Mouse (Mus musculus) cerebellum, adult (tissue): ENCODE data around the gene Phf24.
A peak's percentile ranks its signal among the peaks of the same experiment; 100 is the strongest.

Source experiments
- ATAC-seq: cut with Nextera tagmentation; 2 replicates; pipeline ENCODE4 v1.9.2; 2017; ENCODE audit warnings: mild to moderate bottlenecking, moderate library complexity, mixed read lengths; ENCODE audit not compliant: insufficient number of reproducible peaks, low FRiP score, low TSS enrichment

Phf24 gene

GRCm38 (mm10) chr4:42904523-42904922, 11.9 kb upstream of the Phf24 start:
- ATAC-seq: no peak

DNA sequence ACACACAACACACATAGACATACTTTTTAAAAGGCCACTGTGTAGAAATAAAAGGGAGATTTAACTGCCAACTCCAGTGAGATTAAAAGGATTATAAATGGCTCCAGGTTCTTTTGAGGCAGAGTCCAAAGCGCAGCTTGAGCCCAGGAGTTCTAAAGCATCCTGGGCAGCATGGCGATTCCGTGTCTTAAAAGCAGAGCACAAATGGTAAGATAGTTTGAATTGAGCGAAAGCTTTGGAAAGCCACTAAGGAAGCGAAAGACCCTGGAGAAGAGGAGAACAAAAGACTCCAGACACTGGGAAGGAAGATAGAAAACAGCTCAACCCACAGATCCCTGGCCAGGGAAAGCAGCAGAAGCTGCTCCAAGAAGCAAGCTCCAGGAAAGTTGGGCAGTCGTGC, 11.5 kb upstream of the Phf24 start:
- ATAC-seq: no peak

GRCm38 (mm10) chr4:42913391-42913790, 3.1 kb upstream of the Phf24 start:
- no peak for ATAC-seq

DNA sequence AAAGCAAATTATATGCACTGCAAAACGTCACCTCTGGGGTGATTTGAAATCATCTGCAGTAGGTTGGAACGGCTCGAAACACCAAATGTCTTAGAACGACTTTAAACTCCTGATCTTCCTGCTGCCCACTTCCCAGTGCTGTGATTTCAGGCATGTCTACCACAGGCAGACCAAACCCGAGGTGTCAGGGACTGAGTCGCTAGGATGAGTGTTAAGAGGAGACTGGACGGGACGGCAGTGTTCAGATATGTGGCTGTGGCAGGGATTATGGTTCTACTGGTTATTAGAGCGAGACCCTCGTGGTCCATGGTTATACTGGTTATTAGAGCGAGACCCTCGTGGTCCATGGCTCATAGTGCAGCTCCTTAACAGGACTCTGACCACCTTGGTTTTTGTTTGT, 1.1 kb upstream of the Phf24 start:
- ATAC-seq: no peak

- ATAC-seq: no peak
Observed at GRCm38 (mm10) chr4:42915966-42916365, 494 bp upstream of the Phf24 start.

GRCm38 (mm10) chr4:42917402-42917774, 928 bp downstream of the Phf24 start:
- peak; percentile 33; the same call in 1 of the 2 replicates for ATAC-seq

GRCm38 (mm10) chr4:42920726-42921125, 4.3 kb downstream of the Phf24 start:
- ATAC-seq: no peak

DNA sequence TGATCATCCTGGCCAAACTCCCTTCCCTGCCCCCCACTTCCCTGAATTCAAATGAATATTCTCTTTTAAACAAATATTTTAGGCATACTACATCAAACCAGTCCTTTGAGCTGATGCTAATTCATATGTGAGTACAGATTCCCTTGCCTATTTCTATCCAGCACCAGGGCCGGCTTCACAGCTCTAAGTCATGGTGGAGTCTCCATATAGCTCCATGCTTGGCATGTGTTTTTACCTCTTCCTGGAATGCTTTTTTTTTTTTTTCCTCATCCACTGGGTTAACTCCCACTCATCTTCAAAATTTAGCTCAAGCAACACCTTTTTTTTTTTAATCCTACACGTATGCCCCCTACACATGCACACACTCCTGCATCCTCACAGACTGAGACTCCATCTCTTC, 5.1 kb downstream of the Phf24 start:
- ATAC-seq: no peak

DNA sequence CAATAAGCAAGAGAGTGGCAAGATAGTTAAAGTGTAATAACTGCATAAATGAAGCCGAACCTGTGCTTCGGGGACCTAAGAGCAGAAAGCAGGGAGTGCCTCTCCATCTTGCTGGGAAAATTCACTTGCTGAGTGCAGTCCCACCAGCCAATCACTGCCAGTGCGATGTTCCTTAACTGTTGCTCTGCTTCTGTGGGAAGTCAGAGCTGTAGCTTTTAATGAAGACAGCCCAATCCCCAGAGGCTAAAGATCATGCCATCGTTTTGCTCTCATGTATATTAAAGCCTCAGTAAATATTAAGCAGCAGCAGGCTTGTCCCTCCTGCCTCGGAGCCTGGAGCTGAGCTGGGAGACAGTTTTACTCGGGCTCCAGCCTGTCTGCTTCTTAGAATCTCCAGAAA, 5.6 kb downstream of the Phf24 start:
- ATAC-seq: no peak

GRCm38 (mm10) chr4:42922461-42922860, 6.0 kb downstream of the Phf24 start:
- ATAC-seq: no peak

- ATAC-seq: no peak
Observed at GRCm38 (mm10) chr4:42924095-42924710, 7.7 kb downstream of the Phf24 start.

- ATAC-seq: no peak
Observed at GRCm38 (mm10) chr4:42928209-42928608, 11.7 kb downstream of the Phf24 start.

DNA sequence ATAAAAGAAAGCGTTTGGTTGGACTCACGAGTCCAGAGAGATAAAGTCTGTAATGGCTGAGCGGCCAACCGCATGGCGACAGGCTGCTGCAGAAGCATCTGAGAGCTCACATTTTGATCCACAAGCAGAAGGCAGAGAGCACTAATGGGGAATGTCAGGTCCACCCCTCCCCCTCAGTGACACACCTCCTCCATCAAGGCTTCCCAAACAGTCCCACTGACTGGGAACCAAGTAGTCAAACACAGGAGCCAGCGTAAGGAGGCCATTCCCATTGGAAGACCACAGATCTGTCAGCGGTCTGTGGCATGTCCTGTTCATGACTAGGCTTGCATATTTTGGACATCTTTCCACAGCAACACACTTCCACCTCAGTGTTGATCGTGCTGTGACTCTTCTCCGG, 12.5 kb downstream of the Phf24 start:
- ATAC-seq: no peak

DNA sequence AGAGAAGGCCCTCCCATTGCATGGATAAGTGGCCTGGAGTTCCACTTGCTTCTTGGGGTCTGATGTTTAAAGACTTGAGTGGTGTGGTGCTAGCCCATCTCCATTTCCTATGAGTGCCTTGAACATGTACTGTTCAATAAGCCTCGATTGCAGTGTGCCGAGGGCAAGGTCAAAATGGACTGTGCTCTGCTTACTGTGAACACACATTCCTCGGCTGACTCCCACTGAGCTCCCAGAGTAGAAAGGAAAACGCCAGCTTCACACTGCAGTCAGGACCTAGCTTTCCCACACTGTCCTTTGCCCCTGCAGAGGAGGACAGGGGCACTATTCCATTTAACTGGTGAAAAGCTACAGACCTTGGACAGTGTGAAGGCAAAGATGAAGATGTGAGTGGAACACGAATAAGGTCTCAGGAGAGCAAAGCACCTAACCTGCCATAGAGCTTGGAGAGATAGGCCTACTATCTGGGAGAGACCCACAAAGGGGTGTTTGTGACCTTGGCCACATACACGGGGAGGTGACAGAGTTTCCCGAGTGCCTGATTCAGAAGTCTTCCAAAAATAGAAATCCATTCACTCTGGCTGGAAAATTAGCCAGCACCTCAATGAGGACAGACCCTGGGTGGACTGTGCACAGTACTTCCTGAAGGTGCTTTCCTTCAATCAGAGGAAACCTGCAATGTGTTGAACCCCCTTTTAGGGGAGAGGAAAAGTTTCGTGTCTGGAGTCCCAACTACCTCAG, 15.9 kb downstream of the Phf24 start:
- ATAC-seq: no peak

GRCm38 (mm10) chr4:42933630-42934029, 17.2 kb downstream of the Phf24 start:
- ATAC-seq: no peak

DNA sequence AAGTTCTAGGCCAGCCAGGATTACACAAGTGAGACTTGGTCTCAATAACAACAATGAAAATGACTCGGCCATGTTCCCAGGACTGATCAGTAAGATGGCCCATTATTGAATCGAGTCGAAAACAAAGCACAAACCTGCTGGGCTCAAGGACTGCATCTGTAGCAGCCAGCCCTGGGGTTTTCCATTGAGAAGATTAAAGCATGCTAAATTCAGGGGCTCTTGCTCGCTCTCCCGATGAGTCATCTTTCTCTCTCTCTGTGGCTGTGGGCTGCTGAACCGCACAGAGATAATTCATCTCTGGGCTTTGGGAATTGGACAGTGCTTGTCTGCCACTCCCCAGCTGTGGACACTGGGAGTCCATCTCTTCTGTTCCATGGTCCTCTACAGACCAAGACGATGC, 24.9 kb downstream of the Phf24 start:
- ATAC-seq: no peak

- no peak for ATAC-seq
Observed at GRCm38 (mm10) chr4:42943341-42943740, 26.9 kb downstream of the Phf24 start.

DNA sequence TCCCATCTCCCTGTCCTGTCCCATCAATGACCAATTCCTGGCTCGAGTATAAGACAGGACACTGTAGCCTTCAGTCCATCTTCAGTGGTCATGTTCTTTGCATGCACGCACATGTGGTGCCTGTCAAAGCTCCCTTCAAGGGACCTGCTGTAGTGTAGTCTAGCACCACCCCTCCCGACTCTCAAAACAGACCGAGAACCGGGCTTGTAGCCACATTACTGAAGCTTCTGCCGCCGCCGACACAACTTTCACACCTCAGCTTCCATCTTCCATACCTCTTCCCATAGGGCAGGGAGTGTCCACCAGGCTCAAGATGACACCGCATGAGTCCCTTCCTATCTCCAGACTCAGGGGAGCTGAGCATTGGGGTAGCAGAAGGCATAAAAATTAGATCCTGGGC, 27.7 kb downstream of the Phf24 start:
- ATAC-seq: no peak

DNA sequence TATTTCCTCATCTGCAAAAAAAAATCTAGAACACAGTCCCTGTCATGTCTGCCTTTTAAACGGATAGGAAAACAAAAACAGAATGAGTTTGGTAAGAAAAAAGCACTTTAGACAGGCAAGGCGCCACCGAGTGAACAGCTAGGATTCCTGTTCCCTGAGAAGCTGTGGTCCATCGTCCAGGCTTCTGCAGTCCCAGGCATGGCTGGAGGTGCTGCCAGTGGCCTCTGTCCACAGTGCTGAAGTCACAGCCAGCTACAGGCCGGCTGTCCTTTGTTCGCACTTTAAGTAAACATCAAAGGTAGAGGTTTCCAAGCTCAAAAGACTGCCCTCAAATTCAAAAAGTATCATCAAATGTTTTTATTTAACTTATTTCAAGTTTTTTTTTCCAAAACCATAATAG, 28.6 kb downstream of the Phf24 start:
- no peak for ATAC-seq

GRCm38 (mm10) chr4:42945445-42945844, 29.0 kb downstream of the Phf24 start:
- no peak for ATAC-seq

GRCm38 (mm10) chr4:42945952-42946351, 29.5 kb downstream of the Phf24 start:
- ATAC-seq: no peak

DNA sequence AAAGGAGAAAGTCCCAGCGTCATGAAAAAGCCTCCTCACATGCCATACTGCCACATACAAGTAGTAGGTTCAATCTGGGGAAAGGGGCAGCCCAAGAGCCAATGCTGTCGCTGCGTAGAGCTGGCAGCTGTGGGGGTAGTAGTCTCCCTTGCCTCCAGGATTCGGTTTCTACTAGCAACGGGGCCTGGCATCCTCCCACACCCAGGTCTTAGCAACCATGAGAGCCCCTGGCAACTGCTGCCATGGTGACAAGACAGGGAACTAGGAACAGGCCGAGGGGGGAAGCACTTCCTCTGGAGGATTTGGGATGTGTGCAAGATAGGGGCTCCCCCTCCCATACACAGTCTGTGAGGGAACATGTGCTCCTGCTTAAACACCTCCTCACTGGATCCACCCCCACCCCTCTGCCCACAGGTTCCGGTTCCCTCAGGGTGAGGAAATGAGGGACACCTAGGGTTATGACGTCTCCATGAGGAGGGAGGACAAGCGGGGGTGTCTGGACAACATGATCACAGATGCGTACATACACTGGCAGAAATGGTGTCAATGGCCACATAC, 30.4 kb downstream of the Phf24 start:
- ATAC-seq: no peak
